Mouse (Mus musculus): Measurements from ENCODE around the gene Zfp248.

DNA sequence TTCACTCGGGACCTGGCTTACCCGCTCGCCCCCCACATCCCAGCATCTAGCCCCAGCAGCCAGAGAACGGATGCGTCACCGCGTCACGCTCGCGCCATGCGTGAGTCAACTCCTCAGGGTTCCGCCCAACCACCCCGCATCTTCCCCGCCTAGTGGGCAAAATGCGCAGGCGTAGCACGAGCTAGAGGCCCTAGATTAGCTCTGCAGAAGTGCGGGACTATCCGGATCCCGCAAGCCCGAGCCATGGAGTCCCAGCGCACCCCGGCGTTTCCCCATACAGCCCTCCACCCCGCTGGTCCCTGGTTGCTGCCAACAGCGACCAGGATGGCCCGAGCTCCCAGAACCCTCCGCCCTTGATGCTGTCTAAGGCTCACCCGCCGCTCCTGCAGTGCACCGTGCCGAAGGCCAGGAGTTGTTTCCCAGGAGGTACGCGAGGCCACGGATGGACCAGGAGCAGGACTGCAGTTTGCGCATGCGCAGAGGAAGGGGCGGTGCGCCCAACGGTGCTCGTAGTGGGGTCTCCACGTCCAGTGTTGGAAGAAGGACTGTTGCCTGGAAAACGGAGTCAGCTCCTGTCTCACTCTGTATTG lies at the start of gene Zfp248:
- TF ChIP-seq POLR2A (IDR thresholded peaks at IDR 0.05; ENCODE audit: borderline replicate concordance, low read depth, low read length) (no peak), CTCF (IDR thresholded peaks at IDR 0.05; ENCODE audit: low read depth, low read length) (no peak)
